Mouse (Mus musculus): ENCODE measurements at regions not wholly inside any gene's neighbourhood (a gene's known extent, or its start where the extent isn't known, plus 50 kb on each side); places are given as distances from the start of the nearest gene placed in this dataset.

DNA sequence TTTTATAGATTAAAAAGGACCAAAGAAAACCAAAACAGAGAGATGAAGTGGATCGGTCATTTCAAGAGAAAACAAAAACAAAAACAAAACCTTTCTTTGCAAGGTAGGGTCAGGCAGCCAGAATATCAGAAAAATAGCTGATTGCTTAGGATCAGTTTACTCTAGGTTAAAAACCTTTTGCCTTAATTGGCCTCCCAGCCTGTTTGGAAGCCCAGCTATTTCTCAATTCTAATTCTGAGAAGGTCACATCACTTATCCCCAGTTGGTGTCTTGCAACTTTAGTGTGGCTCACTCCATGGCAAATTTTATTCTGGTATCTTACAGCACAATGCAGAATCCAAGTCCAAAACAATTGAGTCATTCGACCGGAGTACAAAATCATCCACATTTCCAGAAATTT, 70.0 kb downstream of the 1190002N15Rik start:
- no peak for DNase-seq
- intact Hi-C loops (cut with DNase I) = no loop called here

DNA sequence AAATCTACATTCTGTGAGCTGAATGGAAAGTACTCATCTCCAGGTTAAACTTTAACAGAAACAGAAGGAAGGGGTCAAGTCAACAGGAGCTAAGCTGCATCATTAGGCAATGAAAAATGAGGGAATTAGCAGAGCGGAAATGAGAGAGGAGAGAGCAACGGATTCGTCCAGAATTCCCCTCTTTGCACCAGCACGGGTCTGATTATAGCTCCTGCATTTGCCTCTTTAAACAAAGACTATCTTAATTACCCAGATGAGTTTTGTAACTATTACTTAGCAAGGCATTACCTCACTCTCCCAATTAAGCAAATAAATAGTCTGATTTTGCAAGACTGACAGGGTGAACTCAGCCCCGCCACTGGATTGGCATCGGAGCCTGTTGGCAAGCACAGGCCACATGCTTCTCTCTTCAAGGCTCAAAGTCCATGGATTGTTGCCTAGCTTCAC, 81.8 kb downstream of the 1190002N15Rik start:
- peak; percentile 5 to 22 for DNase-seq
- intact Hi-C loops (cut with DNase I) = no loop called here

DNA sequence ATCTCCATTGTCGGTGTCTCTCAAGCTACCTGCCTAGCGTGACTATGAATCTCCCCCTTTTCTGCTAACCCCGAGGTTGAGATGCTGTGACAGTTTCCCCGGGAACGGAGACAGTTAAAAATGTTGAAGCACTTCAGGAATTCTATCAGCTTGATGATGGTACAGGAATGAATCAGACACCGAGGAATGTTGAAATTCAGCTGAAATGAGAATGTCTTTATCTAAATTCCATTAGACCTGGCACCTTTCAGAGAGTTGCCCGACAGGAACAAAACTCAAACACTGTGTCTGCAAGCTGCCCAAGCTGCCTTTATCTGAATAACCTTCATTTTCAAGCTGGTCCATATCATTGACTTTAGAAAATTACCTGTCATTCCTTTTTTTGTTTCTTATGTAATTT, 82.4 kb downstream of the 1190002N15Rik start:
- no peak for DNase-seq
- intact Hi-C loops (cut with DNase I) = no loop called here

DNA sequence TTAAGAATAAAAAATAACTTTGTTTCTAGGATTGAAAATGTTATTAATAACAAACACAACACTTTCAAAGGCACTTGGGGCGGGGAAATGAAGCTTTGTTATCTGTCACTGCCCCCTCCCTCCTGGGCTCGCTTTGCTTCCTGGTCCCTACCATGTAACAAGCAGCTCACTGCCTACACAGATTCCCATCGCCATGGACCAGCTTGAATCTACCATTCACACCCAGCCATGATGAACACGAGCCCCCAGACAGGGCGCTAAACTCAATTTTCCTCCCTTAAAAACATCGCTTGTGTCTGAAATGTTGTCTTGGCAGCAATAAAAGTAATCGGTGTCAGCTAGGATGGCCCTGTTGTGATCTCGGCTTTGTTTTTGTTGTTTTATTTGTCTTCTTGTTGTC, 88.0 kb downstream of the 1190002N15Rik start:
- no peak for DNase-seq
- intact Hi-C loops (cut with DNase I) = no loop called here

DNA sequence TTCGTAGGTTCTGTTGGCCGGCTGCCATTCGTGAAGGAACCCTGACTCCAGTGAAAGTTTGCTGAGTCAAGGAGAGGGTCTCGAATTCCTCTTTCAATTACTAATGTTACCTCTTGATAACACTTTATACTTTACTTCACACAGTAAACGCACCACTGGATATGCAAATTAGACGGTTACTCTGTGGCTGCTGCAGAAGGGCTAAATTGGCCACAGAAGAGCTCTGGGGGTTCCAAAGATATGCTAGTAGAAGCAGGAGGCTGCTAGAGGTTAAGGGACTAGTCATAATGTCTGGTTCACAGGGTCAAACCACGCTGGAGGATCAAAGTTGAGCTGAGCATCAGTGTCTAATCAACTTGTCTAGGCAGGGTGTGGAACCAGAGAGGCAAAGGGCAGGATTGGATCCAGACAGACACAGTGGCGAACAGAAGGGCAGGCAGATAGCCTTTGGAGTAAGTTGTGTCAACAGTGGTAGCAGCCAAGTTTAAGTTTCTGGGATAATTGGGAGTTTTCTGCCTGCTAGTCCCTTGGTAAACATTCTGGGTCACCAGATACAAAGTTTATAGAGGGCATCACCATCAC, 91.6 kb downstream of the 1190002N15Rik start:
- intact Hi-C loops (cut with DNase I) = no loop called here
- no peak for DNase-seq

DNA sequence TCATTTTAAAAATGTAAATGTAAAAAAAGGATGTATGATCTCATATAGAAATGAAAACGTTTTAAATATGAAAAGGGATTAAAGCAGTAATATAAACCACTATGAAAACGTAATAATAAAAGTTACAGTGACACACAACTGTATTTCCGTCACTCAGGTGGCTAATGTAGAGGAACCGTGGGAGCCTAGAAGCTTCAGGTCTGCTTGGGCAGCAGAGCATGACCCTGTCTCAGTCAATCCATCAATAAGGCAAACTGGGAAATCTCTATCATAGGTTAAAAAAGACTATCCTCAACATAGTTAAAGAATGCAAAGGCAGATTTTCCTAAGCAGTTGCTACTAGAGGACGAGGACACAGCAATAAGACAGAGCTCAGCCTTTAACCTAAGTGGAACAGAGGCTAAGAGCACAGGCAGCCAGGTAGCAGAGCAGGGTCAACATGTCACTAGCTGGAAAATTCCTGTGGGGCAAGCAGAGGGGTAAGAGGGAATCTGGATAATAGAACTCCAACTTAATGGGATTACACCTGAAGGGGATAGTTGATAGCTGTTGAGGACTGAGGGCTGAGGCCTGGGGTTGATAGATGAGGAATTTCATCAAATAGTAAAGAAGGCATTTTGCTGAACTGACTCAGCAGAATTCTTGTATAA, 93.6 kb downstream of the 1190002N15Rik start:
- intact Hi-C loops (cut with DNase I) = no loop called here
- DNase-seq = no peak

DNA sequence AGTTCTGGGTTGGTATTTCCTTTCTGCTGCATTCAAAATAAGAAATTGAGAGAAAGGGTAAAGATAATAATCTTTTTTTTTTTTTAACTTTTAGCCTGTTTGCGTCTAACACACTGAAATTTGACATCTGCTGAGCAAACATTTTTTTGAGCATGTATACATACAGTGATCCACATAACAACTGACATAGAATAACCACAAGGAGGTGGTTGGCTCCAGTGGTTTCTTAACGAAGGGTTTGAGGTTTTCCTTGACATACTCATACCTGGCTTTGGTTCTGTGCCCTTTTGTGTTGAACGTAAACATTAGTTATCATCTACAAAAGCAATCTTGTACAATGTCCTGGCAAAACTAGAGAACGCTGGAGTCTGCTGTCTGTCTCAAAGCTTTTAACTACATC, 96.5 kb downstream of the 1190002N15Rik start:
- DNase-seq = no peak
- intact Hi-C loops (cut with DNase I) = no loop called here

DNA sequence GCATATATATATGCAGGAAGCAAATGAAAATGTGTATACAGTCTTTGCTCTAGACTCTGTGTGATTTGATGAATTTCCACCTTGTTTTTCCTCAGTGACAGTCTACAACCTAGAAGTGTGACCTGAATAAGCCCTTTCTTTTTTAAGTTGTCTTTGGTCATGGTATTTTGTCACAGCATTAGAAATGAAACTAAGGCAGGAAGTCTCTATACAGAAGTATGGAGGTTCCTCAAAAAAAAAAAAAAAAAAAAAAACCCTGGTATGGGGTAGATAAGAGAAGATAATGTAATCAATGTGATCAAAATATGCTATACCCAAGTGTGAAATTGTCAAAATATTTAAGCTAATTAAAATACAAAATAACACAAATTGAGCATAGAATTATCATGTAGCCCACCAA, 104.4 kb downstream of the 1190002N15Rik start:
- intact Hi-C loops (cut with DNase I) = no loop called here
- no peak for DNase-seq

DNA sequence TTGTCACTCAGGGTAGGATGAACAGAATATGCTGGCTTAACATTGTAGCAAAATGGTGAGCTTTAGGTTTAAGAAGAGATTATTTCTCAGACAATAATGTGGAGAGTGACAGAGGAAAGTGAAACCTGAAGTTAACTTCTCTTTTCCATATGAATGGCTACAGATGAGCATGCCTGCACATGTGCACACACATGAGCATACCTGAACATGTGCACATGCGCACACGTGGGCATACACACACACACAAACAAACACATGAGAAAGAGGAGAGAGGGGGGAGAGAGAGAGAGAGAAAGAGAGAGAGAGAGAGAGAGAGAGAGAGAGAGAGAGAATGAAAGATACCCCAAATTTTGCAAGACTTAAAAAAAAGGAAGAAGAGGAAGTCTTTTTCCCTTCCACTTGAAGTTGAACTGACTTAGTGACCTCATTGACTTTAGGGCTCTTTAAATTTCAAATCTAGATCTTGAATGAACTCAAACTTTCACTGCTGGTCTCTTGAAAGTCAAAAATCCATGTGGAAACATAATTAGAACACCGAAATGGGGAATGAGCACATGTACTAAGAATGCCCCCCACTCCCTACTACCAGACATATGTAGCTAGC, 105.6 kb downstream of the 1190002N15Rik start:
- no peak for DNase-seq
- intact Hi-C loops (cut with DNase I) = no loop called here

DNA sequence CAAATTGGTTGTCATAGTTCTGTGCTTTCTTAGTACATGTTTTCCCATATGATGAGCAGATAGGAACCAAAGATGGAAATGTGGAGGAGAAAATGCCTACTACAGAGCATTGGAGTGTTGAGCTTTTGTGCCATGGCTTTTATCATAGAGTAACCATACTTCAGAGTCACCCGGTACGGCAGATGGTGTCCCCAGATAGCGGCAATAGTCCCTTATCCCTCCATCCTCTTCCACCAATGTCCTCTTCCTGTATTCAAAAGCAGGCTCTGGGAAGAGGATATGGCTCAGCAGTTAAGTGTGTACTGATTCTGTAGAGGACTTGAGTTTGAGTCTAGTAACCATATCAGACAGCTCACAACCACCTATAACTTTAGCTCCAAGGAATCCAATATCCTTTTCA, 106.3 kb downstream of the 1190002N15Rik start:
- intact Hi-C loops (cut with DNase I) = no loop called here
- no peak for DNase-seq

DNA sequence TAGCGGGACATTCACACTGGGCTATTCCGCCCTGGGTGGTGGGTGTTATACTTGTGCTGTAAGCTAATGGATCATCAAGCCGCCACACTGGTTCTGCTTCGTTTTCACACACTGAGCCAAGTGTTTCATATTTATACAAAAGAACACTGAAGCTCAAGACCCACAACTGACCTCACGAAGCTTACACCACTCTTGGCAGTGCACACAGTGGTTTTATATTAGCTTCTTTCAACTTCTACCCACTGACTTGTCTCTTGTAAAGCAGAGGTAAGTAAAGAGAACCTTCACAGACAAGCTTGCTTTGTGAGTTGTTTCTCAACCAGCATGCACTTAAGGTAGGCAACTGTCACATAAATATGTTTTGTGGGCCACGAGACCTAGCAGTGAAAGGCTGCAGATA, 106.9 kb downstream of the 1190002N15Rik start:
- intact Hi-C loops (cut with DNase I) = no loop called here
- no peak for DNase-seq

DNA sequence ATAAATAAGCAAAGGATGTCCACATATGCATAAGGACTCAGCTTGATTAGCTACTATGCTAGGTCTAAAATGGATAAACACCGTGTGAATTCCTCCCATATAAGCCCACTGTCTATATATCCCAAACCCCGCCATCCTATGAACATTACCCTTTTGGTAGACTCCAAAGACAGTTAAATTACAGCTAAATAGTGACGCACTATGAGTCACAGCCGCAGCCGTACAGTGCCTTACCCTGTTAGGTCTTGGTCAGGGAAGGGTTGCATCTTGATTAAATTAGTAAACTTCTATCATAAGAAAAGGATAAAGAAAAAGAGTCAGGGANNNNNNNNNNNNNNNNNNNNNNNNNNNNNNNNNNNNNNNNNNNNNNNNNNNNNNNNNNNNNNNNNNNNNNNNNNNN, 111.1 kb downstream of the 1190002N15Rik start:
- DNase-seq = no peak
- intact Hi-C loops (cut with DNase I) = no loop called here

DNA sequence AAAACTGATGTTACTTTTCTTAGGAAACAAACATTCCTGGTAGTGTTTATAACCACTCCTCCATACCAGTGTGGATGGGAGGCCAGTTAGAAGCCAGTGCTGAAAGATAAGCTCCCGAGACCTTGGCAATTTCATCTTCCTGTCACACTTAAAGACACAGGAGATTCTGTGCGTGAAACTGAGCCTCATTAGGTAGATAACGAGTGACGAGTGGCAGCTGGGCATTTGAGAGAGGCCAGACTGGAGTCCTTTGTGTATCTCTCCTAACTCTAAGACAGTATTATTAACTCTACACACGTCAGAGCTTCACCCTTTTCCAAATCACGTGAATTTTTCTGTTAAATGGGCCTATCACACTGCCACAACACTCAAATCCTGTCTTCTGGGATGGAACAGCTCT, 112.1 kb downstream of the 1190002N15Rik start:
- DNase-seq = no peak
- intact Hi-C loops (cut with DNase I) = no loop called here

DNA sequence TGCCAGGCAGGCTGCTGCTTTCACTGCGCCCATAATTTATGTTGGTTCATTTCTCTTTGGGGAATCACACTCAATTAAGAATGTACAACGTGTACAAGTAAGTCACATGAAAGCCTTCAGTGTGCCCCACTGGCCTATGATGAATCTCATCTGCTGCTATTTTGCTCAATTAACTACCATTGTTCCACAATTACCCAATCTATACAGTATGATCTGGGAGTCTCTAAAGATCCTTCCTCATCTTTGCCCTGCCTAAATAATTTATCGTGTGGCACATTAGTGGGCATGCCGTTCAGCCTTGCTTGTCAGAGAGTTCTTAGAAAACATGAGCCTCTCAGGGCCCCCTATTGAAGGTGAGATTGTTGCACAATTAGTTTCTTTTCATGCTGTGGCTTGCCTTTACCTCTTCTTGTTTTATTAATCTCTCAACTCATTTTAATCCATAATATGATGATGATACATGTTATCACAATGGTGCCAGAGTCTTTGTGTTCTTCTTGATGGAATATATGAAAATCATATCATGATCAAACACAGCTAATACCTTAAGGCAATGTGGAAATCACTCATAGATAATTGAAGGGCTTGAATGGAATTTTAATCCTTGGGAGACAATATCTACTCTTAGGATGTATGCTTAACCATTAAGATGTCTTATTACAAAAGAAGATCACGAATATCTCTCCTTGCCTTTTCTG, 113.3 kb downstream of the 1190002N15Rik start:
- intact Hi-C loops (cut with DNase I) = no loop called here
- DNase-seq = no peak

DNA sequence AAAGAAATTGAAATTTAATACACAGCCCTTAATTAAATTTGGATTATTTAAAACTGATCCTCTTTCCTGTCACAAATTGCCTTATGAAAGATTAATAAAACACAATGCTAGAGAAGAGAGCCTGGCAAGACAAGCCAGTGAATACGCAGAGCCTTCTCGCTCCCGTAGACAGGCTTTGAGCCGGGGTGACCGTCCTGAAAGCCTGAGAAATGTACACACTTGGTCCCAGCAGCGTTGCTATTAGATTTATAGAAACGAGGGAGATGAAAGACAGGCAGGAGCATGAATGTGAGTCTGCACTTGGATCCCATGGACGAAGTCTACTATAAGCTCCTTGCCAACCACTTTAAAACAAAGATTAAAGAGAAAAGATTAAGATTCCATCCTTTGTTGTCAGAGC, 127.3 kb downstream of the 1190002N15Rik start:
- intact Hi-C loops (cut with DNase I) = no loop called here
- no peak for DNase-seq

DNA sequence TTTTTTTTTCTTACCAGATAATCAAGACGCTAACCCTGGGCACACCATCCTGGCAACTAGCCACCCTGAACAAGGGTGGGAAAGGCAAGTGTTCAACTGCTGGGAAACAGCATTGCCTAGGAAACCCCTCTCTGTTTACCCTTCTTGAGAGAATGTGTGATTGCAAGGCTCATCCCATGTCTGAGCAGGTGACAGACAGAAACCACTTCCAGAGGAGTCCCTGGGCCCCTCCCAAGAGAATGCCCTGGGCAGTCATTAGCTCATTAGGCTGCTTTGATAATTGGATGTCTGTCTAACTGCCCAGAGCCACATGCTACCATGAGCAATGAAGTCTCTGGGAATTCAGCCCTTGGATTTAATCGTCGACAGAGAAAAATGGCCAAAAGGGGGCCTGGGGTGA, 127.8 kb downstream of the 1190002N15Rik start:
- DNase-seq = no peak
- intact Hi-C loops (cut with DNase I) = no loop called here

DNA sequence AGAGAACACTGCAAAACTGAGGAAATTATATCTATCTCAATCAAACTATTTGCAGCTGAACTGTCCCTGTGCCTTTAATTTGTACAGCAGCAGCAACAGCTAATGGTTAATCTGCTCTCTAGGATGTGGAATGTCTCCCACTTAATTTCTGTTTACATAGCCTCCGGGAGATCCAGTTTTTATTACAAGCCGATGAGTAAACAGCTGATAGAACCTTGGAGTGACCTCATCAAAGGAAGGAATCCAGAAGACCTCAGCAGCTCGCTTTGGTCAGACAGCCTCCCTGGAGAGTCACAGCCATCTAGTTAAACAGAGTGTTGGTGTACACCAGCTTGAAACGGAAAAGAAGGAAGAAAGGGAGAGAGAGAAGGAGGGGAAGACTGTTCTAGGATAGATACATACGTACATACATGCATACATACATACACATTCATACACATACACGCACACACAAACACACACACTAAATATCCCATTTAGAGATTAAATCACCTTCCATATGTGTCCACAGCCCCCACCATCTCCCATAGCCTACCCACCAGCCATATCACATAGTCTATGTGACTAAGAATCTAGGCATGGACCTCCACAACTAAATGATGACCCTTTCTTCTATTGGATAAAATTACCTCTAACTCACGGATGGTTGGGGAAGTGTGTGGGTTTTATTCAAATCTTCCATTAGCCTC, 129.1 kb downstream of the 1190002N15Rik start:
- intact Hi-C loops (cut with DNase I) = no loop called here
- DNase-seq = no peak

DNA sequence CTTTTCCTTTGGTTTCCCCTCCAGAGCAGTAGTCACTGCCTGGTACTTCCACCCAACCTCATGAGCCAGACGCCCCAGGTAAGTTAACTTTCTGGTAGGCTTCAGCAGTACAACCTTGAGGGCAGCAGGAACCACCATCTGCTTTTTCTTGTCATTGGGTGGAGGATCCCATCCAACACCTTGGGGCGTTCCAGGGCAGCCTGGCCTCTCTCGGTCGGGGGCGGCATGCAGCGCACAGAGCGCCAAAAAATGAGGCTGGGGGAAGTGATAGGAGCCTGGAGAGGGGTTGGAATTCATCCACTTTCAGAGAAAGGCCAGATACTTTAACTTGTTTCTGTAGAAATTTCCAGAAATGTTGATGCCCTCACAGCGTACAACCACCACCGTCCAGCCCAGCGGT, 130.2 kb downstream of the 1190002N15Rik start:
- DNase-seq = no peak
- intact Hi-C loops (cut with DNase I) = no loop called here

DNA sequence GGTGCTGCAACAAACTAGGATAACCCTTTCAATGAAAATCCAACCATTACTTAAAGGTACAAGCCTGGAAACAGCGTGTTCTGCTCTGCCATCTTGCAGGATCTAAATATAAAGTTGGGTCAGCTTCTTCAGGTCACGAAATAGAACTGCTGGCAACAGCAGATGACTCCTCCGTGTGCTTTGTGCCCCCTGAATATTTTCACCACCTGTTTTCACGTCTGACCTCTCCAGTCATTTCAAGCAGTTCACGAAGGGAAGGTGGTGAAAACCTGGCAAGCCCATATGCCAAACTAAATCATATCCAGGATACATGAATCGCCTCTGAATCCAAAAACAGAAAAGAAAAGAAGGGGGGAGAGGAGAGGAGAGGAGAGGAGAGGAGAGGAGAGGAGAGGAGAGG, 133.3 kb downstream of the 1190002N15Rik start:
- intact Hi-C loops (cut with DNase I) = no loop called here

DNA sequence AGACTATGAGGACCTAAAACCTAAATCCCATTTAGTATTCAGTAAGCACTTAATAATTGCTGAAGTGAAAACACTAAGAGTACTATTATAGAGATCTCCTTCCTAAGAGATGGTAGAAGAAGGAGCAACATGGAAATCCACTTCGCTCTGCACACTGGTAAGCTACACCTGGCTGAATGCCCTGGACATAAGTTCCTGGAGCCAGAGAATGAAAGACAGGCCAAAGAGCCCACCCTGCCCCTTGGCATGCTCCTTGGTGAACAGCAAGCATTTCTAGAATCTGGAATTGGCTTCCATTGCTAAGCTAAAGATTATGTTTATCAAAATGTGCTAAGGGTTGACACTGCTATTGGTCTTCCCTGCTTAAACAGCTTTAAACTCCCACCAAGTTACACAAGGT, 137.3 kb downstream of the 1190002N15Rik start:
- no peak for DNase-seq
- intact Hi-C loops (cut with DNase I) = no loop called here

More for the DNA sequence above, 133.3 kb downstream of the 1190002N15Rik start:
- DNase-seq = no peak

DNA sequence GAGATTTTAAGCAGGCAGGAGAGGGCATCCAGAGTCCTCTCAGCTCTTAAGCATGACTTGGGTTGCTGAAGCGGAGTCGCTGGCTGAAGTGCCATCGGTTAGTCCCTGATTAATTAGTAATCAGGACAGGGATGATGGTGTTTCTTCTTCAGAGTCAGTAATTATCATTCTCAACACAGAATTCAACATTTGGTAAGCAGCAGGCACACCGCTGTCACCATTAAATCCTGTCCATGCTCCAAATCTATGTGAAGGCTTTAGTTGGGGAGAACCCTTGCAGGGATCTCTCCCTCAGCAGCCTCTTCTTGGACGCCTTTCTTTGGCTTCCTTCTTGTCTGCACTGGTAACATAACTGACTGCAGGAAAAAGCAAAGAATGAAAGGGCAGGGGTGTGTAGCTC, 142.7 kb downstream of the 1190002N15Rik start:
- intact Hi-C loops (cut with DNase I) = no loop called here
- DNase-seq = no peak
